Mouse (Mus musculus) adrenal gland, adult (tissue): ENCODE data around the gene Mbtps1.

ENCODE experiments used
- DNase-seq, 2 experiments: peaks; one replicate each; pipeline ENCODE4 v3.0.0; 2022 to 2023; ENCODE audit warnings: low spot score in 1 of 2; ENCODE audit not compliant: inconsistent age in 2 of 2

The Mbtps1 gene

DNA sequence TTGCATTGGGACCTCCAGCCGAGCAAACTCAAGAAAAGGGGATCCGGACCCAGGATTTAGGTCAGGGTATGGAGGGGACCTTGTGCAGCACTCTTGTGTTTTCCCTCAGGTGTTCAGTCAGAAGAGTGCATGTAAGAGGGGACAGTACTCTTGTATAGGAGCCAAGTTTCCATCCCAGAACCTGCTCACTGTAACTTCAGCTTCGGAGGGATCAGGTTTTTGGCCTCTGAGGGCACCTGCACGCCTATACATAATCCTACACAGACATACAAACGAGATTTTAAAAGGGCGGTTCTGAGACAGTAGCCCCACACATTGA, 826 bp upstream of the Mbtps1 start:
- DNase-seq: no peak

DNA sequence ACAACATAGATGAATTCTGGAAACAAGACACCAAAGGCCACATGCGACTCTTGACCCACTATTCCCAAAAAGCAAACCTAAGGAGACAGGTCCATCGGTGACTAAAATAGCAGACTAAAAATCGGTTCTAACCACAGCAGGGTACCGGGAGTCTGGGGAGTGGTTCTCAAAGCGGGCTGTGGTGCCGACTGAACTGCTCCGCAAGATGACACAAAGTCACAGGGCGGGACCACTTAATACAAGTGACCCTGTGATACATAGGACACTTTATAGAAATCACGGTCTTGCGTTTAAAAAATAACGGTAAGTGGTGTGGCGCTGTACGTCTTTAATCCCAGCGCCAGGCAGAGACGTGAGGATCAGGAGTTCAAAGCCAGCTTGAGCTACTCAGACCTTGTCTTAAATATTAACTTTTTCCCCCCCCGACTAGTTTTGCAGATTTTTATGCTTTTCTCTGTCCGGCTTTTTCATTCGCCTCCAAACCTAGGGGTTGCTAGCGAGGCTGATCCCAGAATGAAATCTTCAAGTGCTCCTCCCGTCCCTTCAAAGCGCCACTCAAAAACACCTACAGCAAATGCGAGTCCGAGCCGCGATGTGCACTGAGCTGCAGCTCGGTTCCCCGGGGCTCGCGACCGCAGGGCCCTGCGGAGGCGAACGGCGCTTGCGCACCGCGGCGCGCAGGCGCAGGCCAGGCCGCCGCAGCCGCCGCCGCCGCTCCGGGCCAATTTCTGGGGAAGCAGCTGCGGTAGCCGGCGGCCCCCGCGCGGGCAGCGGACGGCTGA, 523 bp downstream of the Mbtps1 start:
- DNase-seq: peak in 1 of 2 experiments; percentile 65

DNA sequence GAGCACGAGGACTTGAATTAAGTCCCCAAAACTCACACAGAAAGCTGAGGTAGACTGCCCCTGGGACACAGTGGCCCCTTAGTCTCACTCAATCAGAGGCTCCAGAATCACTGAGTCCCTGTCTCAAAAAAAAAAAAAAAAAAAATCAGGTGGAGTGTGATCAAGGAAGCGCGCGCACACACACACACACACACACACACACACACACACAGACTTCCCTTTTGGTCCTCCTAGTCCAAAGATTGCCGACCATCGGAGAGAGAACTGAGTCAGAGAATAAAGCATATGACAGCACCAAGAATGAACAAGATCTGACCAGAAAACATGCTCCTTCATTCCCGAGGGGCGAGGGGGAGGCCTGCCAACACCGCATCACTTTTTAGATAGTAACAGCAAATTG, 1.4 kb downstream of the Mbtps1 start:
- DNase-seq: no peak

DNA sequence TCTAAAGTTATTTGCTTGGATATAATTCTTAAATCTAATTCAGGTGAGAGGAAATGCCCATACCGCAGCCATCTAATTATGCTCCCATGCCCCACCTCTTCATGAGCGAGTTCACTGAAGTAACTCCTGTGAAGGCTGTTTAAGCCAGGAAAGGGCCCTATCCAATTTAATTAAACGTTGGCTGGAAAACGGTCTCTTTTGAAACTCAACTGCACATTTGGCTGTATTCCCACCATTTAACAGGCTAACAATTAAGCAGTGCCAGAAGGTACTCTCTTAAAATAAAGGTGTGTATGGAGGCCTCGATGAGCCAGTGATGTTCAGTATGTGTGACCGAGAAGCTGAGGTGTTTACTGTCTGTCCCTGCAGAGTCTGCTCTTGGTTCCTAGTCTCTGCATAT, 2.7 kb downstream of the Mbtps1 start:
- no peak for DNase-seq

DNA sequence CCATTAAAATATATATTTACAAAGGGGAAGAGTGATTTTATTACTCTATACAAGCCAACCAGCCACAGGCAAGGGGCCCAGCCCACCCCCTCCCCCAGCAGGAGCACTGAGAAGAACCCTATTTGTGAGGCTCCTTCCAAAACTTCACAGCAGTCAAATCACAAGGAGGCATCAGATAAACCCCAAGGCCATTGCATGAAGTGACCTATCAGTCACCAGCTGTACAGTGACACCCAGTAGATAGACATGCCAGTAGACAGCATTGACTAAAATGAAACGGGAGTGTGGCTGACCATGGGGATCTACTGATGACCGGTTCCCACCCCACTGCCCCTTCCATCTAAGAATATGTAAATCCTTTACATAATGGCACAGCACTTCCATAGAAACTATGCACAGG, 5.6 kb downstream of the Mbtps1 start:
- peak in 1 of 2 experiments; percentile 57 for DNase-seq

GRCm38 (mm10) chr8:119548560-119549113, 9.9 kb downstream of the Mbtps1 start:
- peak in 1 of 2 experiments; percentile 51 for DNase-seq

GRCm38 (mm10) chr8:119547019-119547691, 11.4 kb downstream of the Mbtps1 start:
- no peak for DNase-seq

DNA sequence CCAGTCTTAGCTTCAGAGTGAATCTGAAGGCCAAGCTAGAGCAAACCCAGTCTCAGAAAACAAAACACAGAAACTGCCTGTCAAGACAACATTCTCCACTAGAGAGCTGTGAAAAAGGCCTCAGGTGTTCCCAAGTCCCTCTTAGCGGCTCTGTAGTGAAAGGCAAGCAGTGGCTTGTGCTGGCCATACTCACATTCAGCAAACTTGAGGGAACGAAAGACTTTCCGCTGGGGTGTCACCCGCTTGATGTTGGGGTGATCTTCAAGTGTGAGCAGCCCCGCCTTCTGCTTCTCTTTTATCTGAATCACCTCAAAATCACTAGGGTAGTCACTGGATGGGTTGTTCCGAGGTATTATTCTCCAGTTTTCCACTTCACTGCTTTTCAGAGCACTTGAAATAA, 12.7 kb downstream of the Mbtps1 start:
- no peak for DNase-seq

GRCm38 (mm10) chr8:119545180-119545579, 13.4 kb downstream of the Mbtps1 start:
- no peak for DNase-seq

- DNase-seq: no peak
These were observed 13.9 kb downstream of the Mbtps1 start for GRCm38 (mm10) chr8:119544606-119545005.

- DNase-seq: no peak
These were observed 26.6 kb downstream of the Mbtps1 start for GRCm38 (mm10) chr8:119531973-119532372.

DNA sequence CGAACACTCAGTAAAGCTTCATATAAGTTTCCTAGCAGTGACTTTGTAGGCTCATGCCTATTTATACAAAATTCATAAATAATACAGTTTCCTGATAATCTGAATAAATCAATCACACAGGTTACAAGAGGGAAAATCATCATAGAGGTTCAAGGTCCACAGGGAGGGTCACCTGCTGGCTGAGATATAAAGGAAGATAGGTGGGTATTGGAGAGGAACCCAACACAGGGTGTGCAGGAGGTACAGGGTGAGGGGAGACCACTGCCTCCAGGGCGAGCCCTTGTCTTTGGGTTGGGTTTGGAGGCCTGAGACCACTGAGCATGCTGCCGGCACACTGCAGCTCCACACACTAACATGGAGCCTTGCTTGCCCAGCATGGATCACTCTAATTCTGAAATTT, 27.1 kb downstream of the Mbtps1 start:
- no peak for DNase-seq

DNA sequence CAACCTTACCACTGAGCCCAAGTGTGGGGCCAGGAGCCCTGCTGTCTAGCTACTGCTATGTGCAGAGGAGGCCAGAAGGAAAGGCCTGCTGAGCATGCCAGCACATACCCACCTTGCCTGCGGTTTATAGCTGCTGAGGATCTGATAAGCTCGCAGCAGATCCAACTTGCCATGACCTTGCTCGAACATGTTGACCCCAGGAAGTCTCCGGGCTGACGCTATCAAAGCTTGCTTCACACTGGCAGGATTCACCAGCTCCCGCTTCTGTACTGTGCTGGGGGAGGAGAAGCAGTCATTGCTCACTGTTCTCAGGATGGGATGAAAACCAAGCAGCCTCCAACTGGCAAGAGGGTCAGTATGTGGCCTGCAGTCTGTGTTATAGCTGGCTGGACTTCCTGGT, 27.6 kb downstream of the Mbtps1 start:
- DNase-seq: peak; percentile 49 to 72

DNA sequence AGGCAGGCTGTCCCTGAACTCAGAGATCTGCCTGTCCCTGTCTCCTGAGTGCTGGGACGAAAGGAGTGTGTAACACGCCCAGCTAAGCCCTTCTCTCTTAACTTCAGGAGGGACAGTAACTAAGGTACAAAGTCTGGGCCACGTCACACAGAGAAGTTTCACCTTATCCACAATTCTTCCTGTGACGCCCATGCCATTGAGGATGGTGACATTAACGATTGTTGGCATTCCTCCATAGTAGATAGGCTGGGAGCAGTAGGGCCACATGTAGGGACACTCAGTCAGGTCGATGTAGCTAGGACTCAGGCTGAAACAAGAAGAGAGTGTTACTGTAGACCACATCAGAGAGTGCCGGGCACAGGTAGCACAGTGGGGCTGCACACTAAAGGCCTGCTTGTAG, 29.8 kb downstream of the Mbtps1 start:
- DNase-seq: no peak

- DNase-seq: no peak
These were observed 38.4 kb downstream of the Mbtps1 start for GRCm38 (mm10) chr8:119520102-119520501.

GRCm38 (mm10) chr8:119516674-119517073, 41.9 kb downstream of the Mbtps1 start:
- no peak for DNase-seq

GRCm38 (mm10) chr8:119515767-119516166, 42.8 kb downstream of the Mbtps1 start:
- no peak for DNase-seq

DNA sequence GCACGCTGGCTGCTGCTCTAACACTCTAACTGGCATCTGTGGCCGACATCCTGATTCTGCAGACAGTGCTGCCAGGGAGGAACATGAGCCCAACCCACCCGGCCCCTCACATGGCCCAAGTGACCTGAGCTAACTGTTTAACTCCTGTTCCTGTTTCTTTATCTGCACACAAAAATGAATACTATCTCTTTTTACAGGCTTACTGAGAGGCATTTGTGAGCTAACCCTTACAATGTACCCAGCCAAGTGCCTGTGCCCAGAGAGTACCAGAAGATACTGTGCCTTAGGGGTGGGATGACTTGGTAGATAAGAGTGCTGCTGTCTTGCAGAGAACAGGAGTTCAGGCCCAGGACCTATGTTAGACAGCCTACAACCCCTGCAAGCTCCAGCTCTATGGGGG, 43.6 kb downstream of the Mbtps1 start:
- no peak for DNase-seq

- no peak for DNase-seq
These were observed 45.1 kb downstream of the Mbtps1 start for GRCm38 (mm10) chr8:119513405-119513804.

DNA sequence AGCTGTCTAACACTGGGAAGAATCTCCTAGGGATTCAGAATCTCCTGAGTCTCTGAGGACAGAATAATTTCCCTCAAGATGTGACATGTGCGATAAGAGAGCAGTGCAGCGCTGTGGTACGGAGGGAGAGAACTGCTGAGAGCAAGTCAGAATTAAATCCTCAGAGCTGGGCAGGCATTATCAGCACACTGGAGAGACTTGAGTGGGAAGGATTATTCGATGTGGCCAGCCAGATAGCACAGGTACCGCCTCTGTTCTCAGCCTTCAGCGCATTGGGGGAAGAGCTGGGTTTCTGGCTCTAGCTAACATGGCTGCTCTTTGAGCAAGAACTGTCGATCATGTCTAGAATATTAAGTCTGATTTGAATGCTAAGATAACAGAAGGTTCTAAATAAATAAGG, 46.8 kb downstream of the Mbtps1 start:
- no peak for DNase-seq

DNA sequence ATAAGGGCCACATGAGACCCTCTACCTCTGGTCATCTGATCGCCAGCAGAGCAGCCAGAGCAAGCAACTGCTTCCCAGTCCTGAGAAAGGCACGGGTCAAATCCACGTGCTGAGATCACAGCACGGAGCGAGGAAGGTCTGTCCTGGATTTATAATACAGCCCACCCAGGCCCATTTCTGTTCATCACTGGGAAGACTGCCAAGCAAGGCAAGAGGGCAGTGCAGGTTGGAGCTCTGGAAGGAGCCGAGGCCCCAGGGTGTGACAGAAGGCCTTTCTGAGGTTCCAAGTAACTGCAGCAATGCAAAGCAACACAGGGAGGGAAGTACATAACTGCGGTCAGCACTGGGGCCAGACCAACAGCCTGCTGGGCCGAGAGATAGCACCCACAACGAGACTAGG, 48.1 kb downstream of the Mbtps1 start:
- no peak for DNase-seq

GRCm38 (mm10) chr8:119506106-119506505, 52.4 kb downstream of the Mbtps1 start:
- no peak for DNase-seq
